Mouse (Mus musculus) MEL (cell line): Measurements from ENCODE around the gene Specc1l. TPM values are rescaled to one million over a fixed set of nuclear protein-coding genes. Genes with fewer than 3 reads are reported as not detected.

ENCODE experiments used
- DNase-seq: peaks from one replicate; pipeline ENCODE4 v3.0.0; 2011; ENCODE audit warnings: low read depth, low spot score
- H3K27ac ChIP-seq: 2 replicates; pipeline ENCODE4 v1.5.1; 2012; ENCODE audit warnings: low read depth, mild to moderate bottlenecking, control low read depth, low read length, moderate library complexity; ENCODE audit not compliant: control insufficient read depth
- H3K27me3 ChIP-seq, 2 experiments: fragments of 150-350 bp in 1 of 2; sonication (generic) in 1 of 2; 2 replicates each; pipeline ENCODE4 v1.6.1; 2012; ENCODE audit warnings: low read length in 2 of 2, mild to moderate bottlenecking in 2 of 2, improper control_type of control experiment in 1 of 2, moderate library complexity in 1 of 2; ENCODE audit not compliant: insufficient read depth in 2 of 2, control insufficient read depth in 1 of 2
- H3K36me3 ChIP-seq, 2 experiments: 2 replicates each; pipeline ENCODE4 v1.6.1; 2012 to 2014; ENCODE audit warnings: low read length in 2 of 2, improper control_type of control experiment in 1 of 2, inconsistent platforms in 1 of 2, mild to moderate bottlenecking in 1 of 2; ENCODE audit not compliant: insufficient read depth in 2 of 2, control insufficient read depth in 1 of 2
- H3K4me1 ChIP-seq, 2 experiments: fragments of 150-350 bp in 1 of 2; sonication (generic) in 1 of 2; 2 replicates each; pipeline ENCODE4 v1.6.1; 2012; ENCODE audit warnings: low read length in 2 of 2, improper control_type of control experiment in 1 of 2, mild to moderate bottlenecking in 1 of 2; ENCODE audit not compliant: insufficient read depth in 2 of 2, control insufficient read depth in 1 of 2
- H3K4me3 ChIP-seq, 2 experiments: fragments of 150-350 bp in 1 of 2; sonication (generic) in 1 of 2; 2 replicates each; pipeline ENCODE4 v1.5.1; 2012; ENCODE audit warnings: low read depth in 2 of 2, low read length in 2 of 2, mild to moderate bottlenecking in 2 of 2, moderate library complexity in 2 of 2, control low read depth in 1 of 2, improper control_type of control experiment in 1 of 2; ENCODE audit not compliant: control insufficient read depth in 1 of 2, insufficient read depth in 1 of 2
- H3K79me2 ChIP-seq: 2 replicates; pipeline ENCODE4 v1.6.1; 2012; ENCODE audit warnings: mild to moderate bottlenecking, low read length, moderate library complexity; ENCODE audit not compliant: control insufficient read depth, poor library complexity, insufficient read depth
- H3K9ac ChIP-seq: 2 replicates; pipeline ENCODE4 v1.6.1; 2012; ENCODE audit warnings: low read depth, mild to moderate bottlenecking, control low read depth, low read length, moderate library complexity; ENCODE audit not compliant: control insufficient read depth, poor library complexity, severe bottlenecking
- H3K9me3 ChIP-seq: fragments of 150-350 bp; sonication (generic); replicated peaks from 2 replicates; pipeline ENCODE4 v1.6.1; 2012; ENCODE audit warnings: mild to moderate bottlenecking, low read length, improper control_type of control experiment, moderate library complexity; ENCODE audit not compliant: insufficient read depth
- CTCF ChIP-seq, 3 experiments: IDR thresholded peaks in 2 of 3; conservative IDR thresholded peaks in 1 of 3; 2 replicates each; pipeline ENCODE4 v1.5.1; 2011 to 2012; ENCODE audit warnings: low read length in 3 of 3, low read depth in 2 of 3, mild to moderate bottlenecking in 2 of 3, improper control_type of control experiment in 1 of 3, inconsistent platforms in 1 of 3, mixed read lengths in 1 of 3, moderate library complexity in 1 of 3; ENCODE audit not compliant: control insufficient read depth in 1 of 3, insufficient read depth in 1 of 3, poor library complexity in 1 of 3, severe bottlenecking in 1 of 3
- E2F4 ChIP-seq: IDR thresholded peaks from 2 replicates; pipeline ENCODE4 v1.6.1; 2011; ENCODE audit warnings: low read depth, low read length, improper control_type of control experiment, borderline replicate concordance
- KAT2A ChIP-seq: conservative IDR thresholded peaks from 2 replicates; pipeline ENCODE4 v1.6.1; 2012; ENCODE audit warnings: low read depth, low read length, improper control_type of control experiment, inconsistent platforms
- MAFK ChIP-seq: IDR thresholded peaks from 2 replicates; pipeline ENCODE4 v1.6.1; 2011; ENCODE audit warnings: low read depth, mild to moderate bottlenecking, low read length, improper control_type of control experiment, borderline replicate concordance
- MEF2A ChIP-seq: IDR thresholded peaks from 2 replicates; pipeline ENCODE4 v1.6.1; 2014; ENCODE audit warnings: low read depth, mild to moderate bottlenecking, inconsistent platforms, low read length, improper control_type of control experiment; ENCODE audit not compliant: poor library complexity, insufficient replicate concordance, severe bottlenecking; ENCODE audit errors: extremely low read depth
- MYC ChIP-seq: IDR thresholded peaks from 2 replicates; pipeline ENCODE4 v1.6.1; 2011; ENCODE audit warnings: low read depth, mild to moderate bottlenecking, low read length, improper control_type of control experiment, moderate library complexity
- NRF1 ChIP-seq: IDR thresholded peaks from 2 replicates; pipeline ENCODE4 v1.6.1; 2014; ENCODE audit warnings: low read depth, mild to moderate bottlenecking, inconsistent platforms, low read length, improper control_type of control experiment, moderate library complexity; ENCODE audit not compliant: poor library complexity, insufficient read depth, severe bottlenecking
- POLR2A ChIP-seq, 2 experiments: IDR thresholded peaks; 2 replicates each; pipeline ENCODE4 v1.6.1; 2011 to 2012; ENCODE audit warnings: low read length in 2 of 2, mild to moderate bottlenecking in 2 of 2, control low read depth in 1 of 2, improper control_type of control experiment in 1 of 2, low read depth in 1 of 2, moderate library complexity in 1 of 2; ENCODE audit not compliant: control insufficient read depth in 1 of 2, insufficient read depth in 1 of 2, poor library complexity in 1 of 2
- POLR2AphosphoS5 ChIP-seq: IDR thresholded peaks from 2 replicates; pipeline ENCODE4 v1.6.1; 2012; ENCODE audit warnings: low read depth, borderline replicate concordance, mild to moderate bottlenecking, inconsistent platforms, low read length, moderate library complexity, mixed read lengths
- RAD21 ChIP-seq: IDR thresholded peaks from 2 replicates; pipeline ENCODE4 v1.6.1; 2011; ENCODE audit warnings: mild to moderate bottlenecking, low read depth, low read length, improper control_type of control experiment
- RCOR1 ChIP-seq: IDR thresholded peaks from 2 replicates; pipeline ENCODE4 v1.6.1; 2012; ENCODE audit warnings: low read depth, mild to moderate bottlenecking, inconsistent platforms, low read length, improper control_type of control experiment
- SMC3 ChIP-seq: IDR thresholded peaks from 2 replicates; pipeline ENCODE4 v1.6.1; 2011; ENCODE audit warnings: low read depth, low read length, improper control_type of control experiment
- TBP ChIP-seq: IDR thresholded peaks from 2 replicates; pipeline ENCODE4 v1.8.0; 2011; ENCODE audit warnings: low read depth, low read length, improper control_type of control experiment
- TCF12 ChIP-seq: IDR thresholded peaks from 2 replicates; pipeline ENCODE4 v1.6.1; 2014; ENCODE audit warnings: low read depth, mild to moderate bottlenecking, inconsistent platforms, low read length, improper control_type of control experiment, moderate library complexity
- USF1 ChIP-seq: IDR thresholded peaks from 2 replicates; pipeline ENCODE4 v1.6.1; 2014; ENCODE audit warnings: low read depth, mild to moderate bottlenecking, inconsistent platforms, low read length, improper control_type of control experiment, moderate library complexity
- ZC3H11A ChIP-seq: IDR thresholded peaks from 2 replicates; pipeline ENCODE4 v1.6.1; 2012; ENCODE audit warnings: low read depth, mild to moderate bottlenecking, inconsistent platforms, low read length, improper control_type of control experiment
- ZKSCAN1 ChIP-seq: IDR thresholded peaks from 2 replicates; pipeline ENCODE4 v1.6.1; 2012; ENCODE audit warnings: low read depth, mild to moderate bottlenecking, inconsistent platforms, low read length, improper control_type of control experiment, moderate library complexity
- polyA plus RNA-seq, 2 experiments: library from polyadenylated mRNA; stranded (reverse) in 1 of 2; unstranded in 1 of 2; fragments of >175 nt in 1 of 2; fragments of >200 nt in 1 of 2; gene quantifications; 2 replicates each; pipeline versions ENCODE4 v1.2.1 to v1.2.4; 2012; ENCODE audit warnings: low replicate concordance in 2 of 2, low read depth in 1 of 2; ENCODE audit not compliant: insufficient read length in 2 of 2, insufficient read depth in 1 of 2, missing spikeins in 1 of 2
- total RNA-seq: library from RNA; depleted of rRNA; stranded (reverse); fragments of 300-350 nt; gene quantifications from 2 replicates; pipeline ENCODE4 v1.2.3, GENCODE M21; 2012

Gene Specc1l
- total and polyA plus RNA-seq, 3 experiments: 12.3 to 30.6 (median 15.1) TPM

- Histone ChIP-seq H3K27me3 (no peaks in the 10 kb centered on the region), H3K27ac (no peak overlapping the region), H3K79me2 (no peaks in the 10 kb centered on the region), H3K9me3 (no peaks in the 10 kb centered on the region), H3K4me3 (no peak overlapping the region), H3K36me3 (no peaks in the 10 kb centered on the region), H3K4me1 (no peaks in the 10 kb centered on the region), H3K9ac (no peak overlapping the region)
- TF ChIP-seq E2F4 (no peak), MYC (no peak), ZKSCAN1 (no peak), CTCF (IDR thresholded peaks at IDR 0.05 in 2 of 3, conservative IDR thresholded peaks at IDR 0.05 in 1 of 3; ENCODE audit: control insufficient read depth in 1 of 3, insufficient read depth in 1 of 3, low read depth in 2 of 3, low read length in 3 of 3, poor library complexity in 1 of 3, severe bottlenecking in 1 of 3) (no peak), SMC3 (no peak), POLR2A (IDR thresholded peaks at IDR 0.05; ENCODE audit: control insufficient read depth in 1 of 2, insufficient read depth in 1 of 2, low read depth in 1 of 2, low read length in 2 of 2, poor library complexity in 1 of 2) (no peak), NRF1 (no peak), POLR2AphosphoS5 (no peak), MAFK (no peak), RCOR1 (no peak), USF1 (no peak), KAT2A (no peak), TCF12 (no peak), RAD21 (no peak), TBP (no peak), ZC3H11A (no peak)
- peak; percentile 21 for DNase-seq
Measured at GRCm38 (mm10) chr10:75187366-75188056, 24.4 kb upstream of the Specc1l start.

DNA sequence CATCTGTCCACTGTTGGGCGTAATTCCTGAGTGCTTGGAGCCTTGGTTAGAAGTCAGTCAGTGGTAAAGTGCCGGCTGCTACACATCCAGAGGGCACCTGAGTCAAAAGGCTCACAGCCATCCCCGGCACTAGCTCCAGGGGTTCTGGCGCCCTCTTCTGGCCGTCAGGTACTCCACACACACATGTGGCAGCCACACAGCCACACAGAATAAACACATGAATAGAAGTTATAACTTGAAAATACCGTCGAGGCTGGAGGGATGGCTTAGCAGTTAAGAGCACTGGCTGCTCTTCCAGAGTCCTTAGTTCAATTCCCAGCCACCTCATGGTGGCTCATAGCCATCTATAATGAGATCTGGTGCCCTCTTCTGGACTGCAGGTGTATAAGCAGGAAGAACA, 20.2 kb upstream of the Specc1l start:
- Histone ChIP-seq H3K36me3 (no peaks in the 10 kb centered on the region), H3K4me1 (no peaks in the 10 kb centered on the region), H3K9ac (no peak overlapping the region), H3K79me2 (no peaks in the 10 kb centered on the region), H3K4me3 (no peak overlapping the region), H3K27ac (no peak overlapping the region), H3K27me3 (no peaks in the 10 kb centered on the region), H3K9me3 (no peaks in the 10 kb centered on the region)
- peak; percentile 25 for DNase-seq
- peak; percentile 30; the same call in 1 of the 2 replicates for TF ChIP-seq SMC3
- no peak for TF ChIP-seq MEF2A
- peak; percentile 43 to 66 (median 54) for TF ChIP-seq CTCF (IDR thresholded peaks at IDR 0.05 in 2 of 3, conservative IDR thresholded peaks at IDR 0.05 in 1 of 3; ENCODE audit: control insufficient read depth in 1 of 3, insufficient read depth in 1 of 3, low read depth in 2 of 3, low read length in 3 of 3, poor library complexity in 1 of 3, severe bottlenecking in 1 of 3)
